In the genomic region with DNA sequence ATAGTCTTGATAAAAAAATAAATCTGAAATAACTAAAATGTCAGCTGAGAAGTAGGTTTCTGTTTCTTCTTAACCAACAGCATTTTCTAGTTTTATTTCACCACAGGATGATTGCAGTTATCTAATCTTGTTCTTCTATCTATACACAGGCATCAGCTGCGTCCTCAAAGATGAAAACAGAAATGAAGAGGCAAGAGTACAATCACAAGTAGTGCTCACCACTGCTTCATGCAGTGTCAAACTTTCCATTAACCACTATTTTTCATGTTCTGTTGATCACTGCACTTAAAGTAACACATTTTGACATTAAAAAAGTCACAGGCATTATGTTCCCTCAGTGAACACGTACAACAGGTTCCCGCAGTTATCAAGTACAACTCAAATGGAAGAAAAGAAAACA, we compare ENCODE assay signal across 24 mouse cellular contexts.
"Had no signal": no experiment of that assay in that cellular context is flagged by ENCODE, and none has a peak within 500 bp of the region (broad histone marks: within the 10 kb centered on the region; RNA-seq: fewer than 3 reads in every experiment).

No protein-coding gene starts in this region.

- H3K27me3 ChIP-seq: heart, embryonic 12.5 days; hindbrain, embryonic 12.5 days; intestine, embryonic 15.5 days; limb, embryonic 13.5 days; limb, embryonic 15.5 days; liver, embryonic 13.5 days; liver, embryonic 15.5 days had no signal

- ATAC-seq: hindbrain, embryonic 16.5 days; intestine, embryonic 15.5 days; intestine, postnatal 0 days; liver, postnatal 0 days had no signal

- H3K36me3 ChIP-seq: hindbrain, embryonic 12.5 days; liver, embryonic 13.5 days had no signal

- H3K9me3 ChIP-seq: heart, embryonic 12.5 days; hindbrain, embryonic 10.5 days; hindbrain, embryonic 12.5 days; intestine, embryonic 15.5 days; limb, embryonic 13.5 days; limb, embryonic 15.5 days; liver, embryonic 13.5 days; liver, embryonic 15.5 days had no signal

- H3K9ac ChIP-seq: heart, embryonic 12.5 days; hindbrain, embryonic 12.5 days; hindbrain, embryonic 14.5 days; intestine, embryonic 15.5 days; limb, embryonic 13.5 days; limb, embryonic 15.5 days; liver, embryonic 13.5 days; liver, embryonic 15.5 days; liver, postnatal 0 days had no signal

- H3K4me3 ChIP-seq: heart, adult 2 months; heart, embryonic 12.5 days; hindbrain, embryonic 10.5 days; hindbrain, embryonic 12.5 days; intestine, embryonic 15.5 days; limb, embryonic 13.5 days; limb, embryonic 15.5 days; liver, embryonic 13.5 days; liver, embryonic 15.5 days had no signal

- H3K4me1 ChIP-seq: heart, embryonic 12.5 days; hindbrain, embryonic 10.5 days; hindbrain, embryonic 12.5 days; intestine, embryonic 15.5 days; limb, embryonic 13.5 days; limb, embryonic 15.5 days; liver, embryonic 13.5 days; liver, embryonic 15.5 days had no signal

- H3K4me2 ChIP-seq: heart, embryonic 12.5 days; hindbrain, embryonic 12.5 days; hindbrain, embryonic 14.5 days; intestine, embryonic 15.5 days; limb, embryonic 13.5 days; limb, embryonic 15.5 days; liver, embryonic 13.5 days; liver, embryonic 15.5 days had no signal

- H3K27ac ChIP-seq: heart, adult 2 months; hindbrain, embryonic 10.5 days; hindbrain, embryonic 12.5 days; hindbrain, embryonic 14.5 days; intestine, embryonic 15.5 days; limb, embryonic 13.5 days; limb, embryonic 15.5 days; liver, embryonic 13.5 days; liver, embryonic 15.5 days had no signal

- DNase-seq: gastrocnemius, postnatal 14 days; gastrocnemius, postnatal 36 days; heart, adult 11 months; heart, adult 2 months; heart, postnatal 10 days; heart, postnatal 4 days; kidney, adult 18-20 months; kidney, adult 8-10 months; kidney, postnatal 10 days; kidney, postnatal 36 days; layer of hippocampus, adult 9-11 months; layer of hippocampus, postnatal 36 days; liver, embryonic 13.5 days; liver, postnatal 0 days had no signal
